Mouse (Mus musculus) right cerebral cortex, postnatal 4 days (tissue): ENCODE measurements around the gene Sept9.
A peak's percentile ranks its signal among the peaks of the same experiment; 100 is the strongest.

Experiments
- DNase-seq: peaks from one replicate; pipeline ENCODE4 v3.0.0-alpha.2; 2022

Sept9 gene

DNA sequence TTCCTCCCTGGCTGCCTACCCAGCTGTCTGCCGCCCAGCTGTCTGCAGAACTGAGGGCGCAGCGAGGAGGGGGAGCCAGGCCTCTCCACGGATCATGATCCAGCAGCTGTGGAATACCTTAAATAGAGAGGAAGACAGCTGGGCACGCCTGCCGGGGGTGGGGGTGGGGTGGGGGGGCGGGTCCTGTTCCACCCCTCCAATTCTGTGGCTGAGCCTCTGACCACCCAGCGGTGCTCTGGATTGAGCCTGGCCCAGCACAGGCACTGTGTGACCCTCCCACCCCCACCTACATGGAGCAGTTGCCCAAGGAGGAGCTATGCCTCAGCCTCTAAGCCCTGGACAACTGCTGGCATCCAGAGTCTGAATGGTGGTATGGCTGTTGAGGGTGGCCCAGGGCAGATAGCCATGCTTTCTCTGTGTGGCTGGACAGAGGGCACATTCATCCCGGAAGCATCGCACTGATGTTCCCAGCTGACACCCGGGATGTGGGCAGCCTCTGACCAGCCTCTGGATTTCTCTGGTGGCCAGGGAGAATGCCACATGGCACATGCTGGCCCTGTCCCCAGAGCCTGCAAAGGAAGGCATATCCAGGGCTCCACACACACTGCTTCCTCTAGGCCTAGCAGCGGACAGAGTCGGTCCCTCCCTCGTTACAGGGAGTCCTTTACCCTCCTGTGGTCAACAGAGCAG lies 97.2 kb downstream of the Sept9 start:
- peak; percentile 10 for DNase-seq

GRCm38 (mm10) chr11:117297190-117297829 lies 97.8 kb downstream of the Sept9 start:
- DNase-seq = no peak

GRCm38 (mm10) chr11:117299741-117300140 lies 100.3 kb downstream of the Sept9 start:
- DNase-seq = no peak

DNA sequence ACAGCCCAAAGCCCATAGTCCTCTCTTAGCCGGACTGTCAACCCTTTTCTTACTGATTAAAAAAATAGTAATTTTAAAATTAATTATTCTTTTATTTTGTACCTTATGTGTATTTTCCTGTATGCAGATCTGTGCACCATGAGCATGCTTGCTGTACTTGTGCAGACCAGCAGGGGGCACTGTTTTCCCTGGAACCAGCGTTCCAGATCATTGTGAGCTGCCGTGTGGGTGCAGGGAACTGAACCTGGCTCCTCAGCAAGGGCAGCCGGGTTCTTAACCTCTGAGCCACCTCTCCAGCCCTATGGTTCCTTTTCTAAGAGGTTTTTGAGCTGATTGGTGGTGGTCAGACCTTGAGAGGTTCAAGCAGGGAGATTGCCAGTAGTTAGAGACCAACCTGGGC lies 101.3 kb downstream of the Sept9 start:
- no peak for DNase-seq

DNA sequence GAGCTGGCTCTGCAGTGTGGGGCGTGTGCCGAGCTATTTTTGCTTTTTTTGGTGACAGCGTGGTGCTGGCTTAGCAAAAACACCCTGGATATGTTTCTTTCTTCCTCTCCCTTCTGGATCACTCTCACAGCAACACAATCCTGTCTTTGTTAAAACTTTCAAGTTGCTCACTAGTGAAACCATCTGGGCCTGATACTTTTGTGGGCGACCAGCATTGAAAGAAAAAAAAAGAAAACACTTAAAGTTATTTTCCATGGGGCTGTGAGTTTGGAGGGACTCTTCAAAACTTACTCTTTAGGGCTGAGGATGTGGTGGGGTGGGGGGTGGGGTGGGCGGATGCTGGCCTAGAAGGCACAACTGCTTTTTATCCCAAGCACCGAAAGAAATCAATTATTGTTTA lies 102.3 kb downstream of the Sept9 start:
- no peak for DNase-seq

- DNase-seq = no peak
Measured at GRCm38 (mm10) chr11:117302371-117302770, 102.9 kb downstream of the Sept9 start.

DNA sequence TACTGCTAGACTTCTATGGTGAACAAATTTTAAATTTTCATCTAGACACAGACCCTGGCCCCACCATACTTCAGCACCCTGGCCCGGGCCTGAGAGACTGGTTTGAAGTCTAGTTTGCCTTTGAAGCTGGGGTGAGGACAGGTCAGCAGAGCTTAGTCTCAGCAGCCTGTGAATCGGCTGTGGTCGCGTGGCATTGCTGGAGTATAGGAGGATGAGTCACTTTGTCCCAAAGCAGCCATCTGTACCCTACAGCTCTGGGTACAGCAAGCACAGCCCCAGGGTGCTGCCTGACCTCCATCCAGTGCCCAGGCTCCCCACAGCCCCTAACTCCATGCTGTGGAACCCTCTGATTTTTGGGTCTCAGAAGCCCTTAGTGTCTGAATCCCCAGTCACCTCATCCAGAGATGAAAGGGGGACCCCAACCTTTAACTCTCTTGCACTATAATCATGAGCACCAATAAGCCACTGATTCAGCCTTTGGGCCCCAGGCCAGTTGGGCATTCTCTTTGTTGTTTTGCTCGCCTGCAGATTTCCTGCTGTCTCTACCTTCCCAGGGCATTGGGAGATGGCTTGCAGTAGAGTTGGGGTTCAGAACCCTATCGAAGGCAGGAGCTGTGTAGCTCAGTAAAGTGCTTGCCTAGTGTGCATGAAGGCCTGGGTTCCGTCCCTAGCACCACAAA lies 106.2 kb downstream of the Sept9 start:
- DNase-seq = no peak

GRCm38 (mm10) chr11:117306311-117307088 lies 107.0 kb downstream of the Sept9 start:
- no peak for DNase-seq

DNA sequence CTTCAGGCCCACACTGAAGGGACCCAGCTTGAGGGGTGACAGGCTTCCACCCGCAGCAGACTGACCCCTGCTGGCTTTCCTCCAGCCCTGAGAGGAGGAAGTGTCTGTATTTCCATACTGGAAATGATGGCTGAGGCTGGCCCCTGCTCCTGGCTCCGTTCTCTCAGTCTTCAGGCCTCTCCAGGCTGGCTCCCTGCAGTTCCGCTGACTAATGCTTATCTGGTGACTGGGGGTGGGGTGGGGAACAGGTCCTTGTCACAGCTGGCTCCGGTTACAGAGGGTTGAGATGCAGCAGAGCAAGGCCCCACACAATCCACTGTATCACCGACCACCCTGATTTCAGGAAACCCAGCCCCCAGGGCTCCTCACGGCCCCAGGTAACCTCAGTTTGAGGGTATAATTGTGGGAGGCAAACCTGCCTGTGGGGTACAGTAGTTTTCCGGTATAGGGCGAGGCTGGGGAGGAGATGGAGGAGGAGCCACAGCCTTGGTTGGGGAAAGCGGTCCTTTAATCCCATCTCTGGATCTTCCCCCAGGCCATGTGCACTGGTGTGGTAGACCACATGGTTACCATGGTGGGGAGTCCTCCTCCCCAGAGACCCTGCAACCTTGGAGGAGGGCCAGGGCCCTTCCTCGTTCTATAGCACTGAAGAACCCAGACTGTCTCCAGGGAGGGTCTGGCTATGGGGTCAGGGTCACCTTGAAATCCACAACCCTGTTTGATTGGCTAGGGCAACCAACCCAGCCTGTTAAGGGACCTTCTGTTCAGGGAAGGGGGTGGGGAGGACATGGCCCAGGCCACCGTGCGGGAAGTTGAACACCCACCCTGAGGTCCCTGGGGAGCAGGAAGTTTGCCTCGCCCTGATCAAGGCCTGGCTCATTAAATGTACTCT lies 108.7 kb downstream of the Sept9 start:
- no peak for DNase-seq

GRCm38 (mm10) chr11:117309108-117309917 lies 109.9 kb downstream of the Sept9 start:
- no peak for DNase-seq

GRCm38 (mm10) chr11:117309918-117310287 lies 110.4 kb downstream of the Sept9 start:
- DNase-seq = no peak

GRCm38 (mm10) chr11:117310341-117311107 lies 111.1 kb downstream of the Sept9 start:
- DNase-seq = no peak

DNA sequence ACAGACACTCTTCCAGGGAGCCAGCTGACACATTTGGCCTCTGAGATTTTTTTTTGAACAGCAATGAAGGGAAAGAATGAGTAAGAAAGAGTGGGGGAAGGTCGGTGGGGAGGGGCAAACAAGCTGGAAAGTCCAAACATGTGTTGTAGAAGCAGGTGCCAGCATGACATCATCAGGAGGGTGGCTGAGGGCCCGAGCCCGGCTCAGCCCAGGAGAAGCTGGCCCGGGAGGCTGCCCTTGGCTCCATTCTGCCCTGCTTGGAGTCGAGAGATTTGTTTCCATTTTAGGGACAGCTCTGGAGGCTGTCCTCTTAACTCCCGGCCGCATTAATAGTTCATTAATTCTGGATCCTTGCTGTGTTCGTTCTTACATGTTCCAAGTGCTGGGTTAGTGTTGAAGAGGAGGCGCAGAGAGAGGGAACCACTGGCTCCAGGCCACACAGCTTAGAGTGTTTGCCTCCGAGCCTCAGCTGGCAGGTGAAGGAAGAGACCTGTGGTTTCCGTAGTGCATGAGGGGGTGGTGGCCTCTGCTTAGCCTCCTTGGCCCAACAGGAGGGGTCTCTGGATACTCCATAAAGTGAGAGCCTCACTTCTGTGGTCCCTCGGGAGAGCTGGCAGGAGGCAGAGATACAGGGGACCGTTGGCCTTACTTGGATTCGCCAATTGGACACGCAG lies 111.8 kb downstream of the Sept9 start:
- no peak for DNase-seq

- DNase-seq = peak; percentile 37
Measured at GRCm38 (mm10) chr11:117312028-117312901, 112.8 kb downstream of the Sept9 start.

- peak; percentile 51 for DNase-seq
Measured at GRCm38 (mm10) chr11:117312936-117313335, 113.5 kb downstream of the Sept9 start.

GRCm38 (mm10) chr11:117313446-117313845 lies 114.0 kb downstream of the Sept9 start:
- no peak for DNase-seq

GRCm38 (mm10) chr11:117314026-117314425 lies 114.6 kb downstream of the Sept9 start:
- DNase-seq = no peak

- DNase-seq = no peak
Measured at GRCm38 (mm10) chr11:117314520-117314919, 115.1 kb downstream of the Sept9 start.

DNA sequence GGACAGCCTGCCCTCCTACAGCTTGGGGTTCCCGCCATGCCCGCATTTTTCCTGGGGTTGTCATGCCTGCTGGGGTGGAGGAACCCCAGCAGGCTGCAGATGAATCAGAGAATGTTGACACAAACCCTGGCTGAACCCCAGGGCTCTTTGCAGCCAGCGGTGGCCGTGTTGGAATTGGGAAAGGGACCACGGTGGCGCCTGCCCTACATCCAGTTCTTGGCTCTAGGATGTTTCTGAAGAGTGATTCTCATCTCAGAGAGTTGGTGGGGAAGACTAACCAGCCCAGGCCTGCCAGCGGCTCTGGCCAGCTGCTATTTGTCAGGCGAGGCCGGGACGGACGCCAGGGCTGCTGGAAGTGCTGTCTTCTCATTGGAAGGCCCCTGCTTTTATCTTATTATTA lies 115.8 kb downstream of the Sept9 start:
- peak; percentile 42 for DNase-seq
